Mouse (Mus musculus) hindbrain, embryonic 16.5 days (tissue): ENCODE data around the gene Trim10. TPM values are rescaled to one million over a fixed set of nuclear protein-coding genes. Genes with fewer than 3 reads are reported as not detected.

Source experiments
- ATAC-seq: fragments of 200-750 bp; cut with Nextera tagmentation; 2 replicates; pipeline ENCODE4 v1.8.0; 2017; ENCODE audit warnings: moderate TSS enrichment, moderate library complexity
- H3K27ac ChIP-seq: fragments of 300-500 bp; sonication (generic); 2 replicates; pipeline ENCODE4 v1.5.1; 2014; ENCODE audit warnings: low read depth, mild to moderate bottlenecking, control low read depth, low read length, moderate library complexity
- H3K27me3 ChIP-seq: fragments of 300-500 bp; sonication (generic); replicated peaks from 2 replicates; pipeline ENCODE4 v1.6.1; 2014; ENCODE audit warnings: low read length; ENCODE audit not compliant: control insufficient read depth, insufficient read depth
- H3K36me3 ChIP-seq: fragments of 300-500 bp; sonication (generic); 2 replicates; pipeline ENCODE4 v1.6.1; 2014; ENCODE audit warnings: mild to moderate bottlenecking, low read length, moderate library complexity, mixed read lengths; ENCODE audit not compliant: control insufficient read depth, insufficient read depth
- H3K4me1 ChIP-seq: fragments of 300-500 bp; sonication (generic); 2 replicates; pipeline ENCODE4 v1.6.1; 2014; ENCODE audit warnings: low read depth, low read length; ENCODE audit not compliant: control insufficient read depth, insufficient read depth
- H3K4me2 ChIP-seq: fragments of 300-500 bp; sonication (generic); 2 replicates; pipeline ENCODE4 v1.6.1; 2014; ENCODE audit warnings: mild to moderate bottlenecking, low read length, control low read depth, moderate library complexity
- H3K4me3 ChIP-seq: fragments of 300-500 bp; sonication (generic); 2 replicates; pipeline ENCODE4 v1.5.1; 2014; ENCODE audit warnings: mild to moderate bottlenecking, low read length, control low read depth, moderate library complexity
- H3K9ac ChIP-seq: fragments of 300-500 bp; sonication (generic); 2 replicates; pipeline ENCODE4 v1.6.1; 2014; ENCODE audit warnings: low read depth, mild to moderate bottlenecking, control low read depth, low read length, moderate library complexity
- H3K9me3 ChIP-seq: fragments of 300-500 bp; sonication (generic); 2 replicates; pipeline ENCODE4 v1.6.1; 2014; ENCODE audit warnings: mild to moderate bottlenecking, low read length, moderate library complexity; ENCODE audit not compliant: control insufficient read depth
- WGBS: fragments of 180-500 bp; shearing (Covaris S2); extraction: QIAGEN DNeasy Blood & Tissue Kit; methylation state at CpG from one replicate; pipeline ENCODE4 v1.1.7; 2014; 5-methylcytosine and 5-hydroxymethylcytosine counted together
- polyA plus RNA-seq: library from polyadenylated mRNA; unstranded; fragments of >200 nt; fragmentation: Nextera tagmentation; extraction: Ambion mirVana; gene quantifications from 2 replicates; pipeline ENCODE4 v1.2.1, GENCODE M21; 2015

Trim10 gene
- polyA plus RNA-seq, 1 experiment from 2014 or later, result 0.78 TPM

DNA sequence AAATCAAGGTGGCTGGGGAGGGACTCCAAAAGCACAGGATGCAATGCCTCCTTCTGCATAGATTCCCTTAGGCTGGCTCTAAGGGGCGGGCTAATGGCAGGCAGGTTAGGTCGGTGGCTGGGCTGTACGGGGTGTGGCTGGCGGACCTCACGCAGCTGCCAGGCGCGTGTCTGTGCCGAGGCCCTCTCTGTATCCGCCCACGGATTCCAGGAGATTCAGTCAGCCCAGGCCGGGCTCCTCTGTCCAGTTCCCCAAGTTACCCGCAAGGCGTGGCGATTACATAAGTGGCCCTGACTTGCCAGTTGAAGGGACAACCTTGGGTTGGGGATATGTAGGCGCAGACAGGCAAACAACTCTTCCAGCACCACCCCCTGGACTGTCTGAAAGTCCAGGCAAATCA, 50.9 kb downstream of the Trim10 start:
- H3K27ac ChIP-seq, result no peak overlapping the region
- no peaks in the 10 kb centered on the region for H3K9me3 ChIP-seq
- no peaks in the 10 kb centered on the region for H3K4me1 ChIP-seq
- no peak overlapping the region for H3K4me3 ChIP-seq
- H3K9ac ChIP-seq, result no peak overlapping the region
- H3K4me2 ChIP-seq, result no peak overlapping the region
- H3K36me3 ChIP-seq, result no peaks in the 10 kb centered on the region
- no peaks in the 10 kb centered on the region for H3K27me3 ChIP-seq
- WGBS, result 53% methylated on average over 15 of the region's 15 CpGs
- ATAC-seq, result no peak

- Histone ChIP-seq H3K27me3 (no peaks in the 10 kb centered on the region), H3K9ac (no peak overlapping the region), H3K27ac (no peak overlapping the region), H3K4me2 (no peak overlapping the region), H3K4me3 (no peak overlapping the region), H3K4me1 (no peaks in the 10 kb centered on the region), H3K9me3 (no peaks in the 10 kb centered on the region), H3K36me3 (no peaks in the 10 kb centered on the region)
- ATAC-seq, result no peak
- WGBS, result 86% methylated on average over 4 of the region's 4 CpGs
Measured at GRCm38 (mm10) chr17:36922715-36923114, 53.3 kb downstream of the Trim10 start.

GRCm38 (mm10) chr17:36923491-36923890, 54.1 kb downstream of the Trim10 start:
- H3K27ac ChIP-seq, result no peak overlapping the region
- H3K9ac ChIP-seq, result no peak overlapping the region
- no peaks in the 10 kb centered on the region for H3K9me3 ChIP-seq
- no peak overlapping the region for H3K4me2 ChIP-seq
- no peaks in the 10 kb centered on the region for H3K4me1 ChIP-seq
- no peak overlapping the region for H3K4me3 ChIP-seq
- no peak for ATAC-seq
- no peaks in the 10 kb centered on the region for H3K27me3 ChIP-seq
- H3K36me3 ChIP-seq, result no peaks in the 10 kb centered on the region
- WGBS, result 68% methylated on average over 4 of the region's 4 CpGs

Other genes with a start within 250 kb of the Trim10 start
- gene H2-M9, start 226.9 kb upstream of the Trim10 start, polyA plus RNA-seq, result not detected in 2 replicates
- not detected in 2 replicates for gene H2-M1, start 197.4 kb upstream of the Trim10 start, polyA plus RNA-seq
- gene H2-M10.5, start 96.7 kb upstream of the Trim10 start, polyA plus RNA-seq, result not detected in 2 replicates
- not detected in 2 replicates for gene H2-M10.6, start 57.4 kb upstream of the Trim10 start, polyA plus RNA-seq
- gene Trim26, start 32.4 kb upstream of the Trim10 start, polyA plus RNA-seq, result 49.5 and 53.8 TPM in 2 replicates
- gene Trim15, start 2.4 kb upstream of the Trim10 start, polyA plus RNA-seq, result 0.90 and 1.1 TPM in 2 replicates
- 0.08 TPM in 1 of 2 replicates, not detected in the other for gene Trim40, start 20.5 kb downstream of the Trim10 start, polyA plus RNA-seq
- gene Trim31, start 28.5 kb downstream of the Trim10 start, polyA plus RNA-seq, result not detected in 2 replicates
- 1.6 and 2.6 TPM in 2 replicates for gene Rnf39, start 73.3 kb downstream of the Trim10 start, polyA plus RNA-seq
- gene Ppp1r11, start 82.2 kb downstream of the Trim10 start, polyA plus RNA-seq, result 156 and 165 TPM in 2 replicates
- gene Znrd1, start 89.0 kb downstream of the Trim10 start, polyA plus RNA-seq, result 48.8 and 51.7 TPM in 2 replicates
- 4.5 and 5.6 TPM in 2 replicates for gene Znrd1as, start 89.0 kb downstream of the Trim10 start, polyA plus RNA-seq
- gene 2410137M14Rik, start 111.7 kb downstream of the Trim10 start, polyA plus RNA-seq, result 0.36 and 0.50 TPM in 2 replicates
- 2.4 and 2.6 TPM in 2 replicates for gene H2-M5, start 120.0 kb downstream of the Trim10 start, polyA plus RNA-seq
- gene Zfp57, start 131.6 kb downstream of the Trim10 start, polyA plus RNA-seq, result 206 and 224 TPM in 2 replicates
- 1.6 and 1.9 TPM in 2 replicates for gene Mog, start 153.8 kb downstream of the Trim10 start, polyA plus RNA-seq
- gene Gabbr1, start 176.4 kb downstream of the Trim10 start, polyA plus RNA-seq, result 82.9 and 85.5 TPM in 2 replicates
- gene Olfr90, start 218.9 kb downstream of the Trim10 start, polyA plus RNA-seq, result 0.09 TPM in 1 of 2 replicates, not detected in the other
- not detected in 2 replicates for gene Olfr91, start 228.7 kb downstream of the Trim10 start, polyA plus RNA-seq